Mouse (Mus musculus): Measurements from ENCODE around the gene Gm3045.

GRCm38 (mm10) chr13:56401186-56401585 lies 25.2 kb upstream of the Gm3045 start:
- TF ChIP-seq GATA1 (IDR thresholded peaks at IDR 0.05; ENCODE audit: low read length) (no peak), TAL1 (IDR thresholded peaks at IDR 0.05; ENCODE audit: low read length) (no peak)
